In genomic region chr5:49909483-49909882, GRCm38 (mm10) we compare ENCODE assay signal across 26 mouse cellular contexts.
"Had no signal": no experiment of that assay in that cellular context is flagged by ENCODE, and none has a peak within 500 bp of the region (broad histone marks: within the 10 kb centered on the region; RNA-seq: fewer than 3 reads in every experiment).

No protein-coding gene starts in this region.

- H3K27ac ChIP-seq: embryonic facial prominence, embryonic 10.5 days; embryonic facial prominence, embryonic 12.5 days; embryonic facial prominence, embryonic 13.5 days; embryonic facial prominence, embryonic 15.5 days; forebrain, embryonic 10.5 days; forebrain, embryonic 12.5 days; forebrain, embryonic 13.5 days; forebrain, embryonic 15.5 days; gastrocnemius, adult 2 months; heart, adult 2 months had no signal

- H3K36me3 ChIP-seq: embryonic facial prominence, embryonic 10.5 days; embryonic facial prominence, embryonic 12.5 days; embryonic facial prominence, embryonic 13.5 days; embryonic facial prominence, embryonic 15.5 days; forebrain, embryonic 10.5 days; forebrain, embryonic 12.5 days; forebrain, embryonic 15.5 days had no signal

- H3K9ac ChIP-seq: embryonic facial prominence, embryonic 12.5 days; embryonic facial prominence, embryonic 13.5 days; embryonic facial prominence, embryonic 15.5 days; forebrain, embryonic 12.5 days; forebrain, embryonic 13.5 days; forebrain, embryonic 15.5 days; forebrain, postnatal 0 days had no signal

- DNase-seq: cerebellum, adult 8-10 months; cerebellum, adult 9-10 months; cerebellum, adult 9-11 months; cerebellum, postnatal 10 days; cerebellum, postnatal 14 days; cerebellum, postnatal 25 days; cerebellum, postnatal 36 days; embryo, embryonic 11 days; forebrain, postnatal 0 days; gastrocnemius, adult 2 months; gastrocnemius, postnatal 10 days; gastrocnemius, postnatal 14 days; gastrocnemius, postnatal 25 days; gastrocnemius, postnatal 36 days; heart, adult 11 months; heart, adult 18-20 months; heart, adult 2 months had no signal

- H3K4me1 ChIP-seq: embryonic facial prominence, embryonic 10.5 days; embryonic facial prominence, embryonic 12.5 days; embryonic facial prominence, embryonic 13.5 days; embryonic facial prominence, embryonic 15.5 days; forebrain, embryonic 10.5 days; forebrain, embryonic 12.5 days; forebrain, embryonic 13.5 days; forebrain, embryonic 15.5 days had no signal

- H3K4me3 ChIP-seq: embryonic facial prominence, embryonic 10.5 days; embryonic facial prominence, embryonic 12.5 days; embryonic facial prominence, embryonic 13.5 days; embryonic facial prominence, embryonic 15.5 days; erythroblast, embryonic 14.5 days; forebrain, embryonic 10.5 days; forebrain, embryonic 12.5 days; forebrain, embryonic 13.5 days; forebrain, embryonic 15.5 days; gastrocnemius, adult 2 months; heart, adult 2 months had no signal

- H3K27me3 ChIP-seq: embryonic facial prominence, embryonic 12.5 days; embryonic facial prominence, embryonic 13.5 days; embryonic facial prominence, embryonic 15.5 days; forebrain, embryonic 12.5 days; forebrain, embryonic 13.5 days; forebrain, embryonic 15.5 days had no signal
